Mouse (Mus musculus) forelimb bud, embryonic 11.5 days (tissue): ENCODE measurements around the gene Tmprss11g.

Experiments used
- DNase-seq: peaks from one replicate; pipeline ENCODE4 v3.0.0-alpha.2; 2012; ENCODE audit warnings: low read depth, low spot score

The Tmprss11g gene

GRCm38 (mm10) chr5:86518500-86518899, at the start of gene Tmprss11g:
Gene Tmprss11g, minus strand, starts transcription at chr5:86518600.
- DNase-seq, result no peak

GRCm38 (mm10) chr5:86546693-86547092, 28.3 kb upstream of the Tmprss11g start:
- DNase-seq, result no peak

GRCm38 (mm10) chr5:86540601-86541000, 22.2 kb upstream of the Tmprss11g start:
- no peak for DNase-seq

- peak; percentile 6 for DNase-seq
Observed at GRCm38 (mm10) chr5:86528725-86529124, 10.3 kb upstream of the Tmprss11g start.

- no peak for DNase-seq
Observed at GRCm38 (mm10) chr5:86511538-86511937, 6.9 kb downstream of the Tmprss11g start.

- DNase-seq, result no peak
Observed at GRCm38 (mm10) chr5:86493453-86493852, 24.9 kb downstream of the Tmprss11g start.

- no peak for DNase-seq
Observed at GRCm38 (mm10) chr5:86482562-86482961, 35.8 kb downstream of the Tmprss11g start.

- DNase-seq, result no peak
Observed at GRCm38 (mm10) chr5:86482031-86482430, 36.4 kb downstream of the Tmprss11g start.

- DNase-seq, result no peak
Observed at GRCm38 (mm10) chr5:86473859-86474258, 44.5 kb downstream of the Tmprss11g start.

- no peak for DNase-seq
Observed at GRCm38 (mm10) chr5:86468890-86469289, 49.5 kb downstream of the Tmprss11g start, which contains the start of gene Tmprss11a. Gene Tmprss11a, minus strand, starts transcription at chr5:86468990.

GRCm38 (mm10) chr5:86439306-86439705, 79.1 kb downstream of the Tmprss11g start:
- DNase-seq, result no peak

- DNase-seq, result no peak
Observed at GRCm38 (mm10) chr5:86438548-86438947, 79.9 kb downstream of the Tmprss11g start.
